Comparison of ENCODE assay signal across 7 mouse cellular contexts in the genomic region with DNA sequence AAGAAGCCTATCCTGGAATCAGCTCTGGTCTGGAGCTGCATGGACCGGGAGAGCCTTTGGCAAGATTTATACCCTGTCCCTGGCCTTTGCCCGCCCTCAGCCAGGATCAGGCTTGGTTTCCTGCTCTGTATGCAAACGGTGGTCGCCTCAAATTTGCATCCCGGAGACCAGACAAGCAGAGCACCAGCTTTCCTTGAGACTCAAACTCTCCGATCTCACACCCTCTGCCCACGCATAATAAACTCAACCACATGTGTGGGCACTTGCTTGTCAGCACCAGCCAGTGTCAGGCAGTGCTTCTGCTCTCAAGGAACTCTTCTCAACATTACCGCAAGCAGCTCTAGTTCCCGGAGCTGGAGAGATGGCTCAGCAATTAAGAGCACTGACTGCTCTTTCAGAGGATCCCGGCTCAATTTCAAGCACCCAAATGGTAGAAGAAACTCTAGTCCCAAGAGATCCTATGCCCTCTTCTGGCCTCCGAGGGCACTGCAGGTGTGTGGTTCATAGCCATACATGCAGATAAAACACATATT. TPM values are rescaled to one million over a fixed set of nuclear protein-coding genes. Genes with fewer than 3 reads are reported as not detected.
DNase-seq lines count a peak whose midpoint lies in the region; ATAC-seq lines count a peak whose summit lies in the region.

No protein-coding gene starts in this region.

- intact Hi-C loops in left cerebral cortex, postnatal 10 days (cut with DNase I), result no loop called here

- peaks cover 29% of the 10 kb centered on the region for H3K36me3 ChIP-seq in hindbrain, embryonic 10.5 days

- 8% methylated on average over 11 of the region's 11 CpGs for WGBS in hindbrain, embryonic 10.5 days

- ATAC-seq in megakaryocyte, adult 5-6 weeks (ENCODE audit: poor library complexity, severe bottlenecking), result peak; percentile 25

- DNase-seq in NIH3T3 (ENCODE audit: low read depth), result peak; percentile 79
- DNase-seq in cerebellum, adult 8-10 months, result peak; percentile 76
- peak; percentile 65 for DNase-seq in forelimb bud, embryonic 11.5 days (ENCODE audit: low read depth, low spot score)
- peak; percentile 78 for DNase-seq in hindbrain, embryonic 10.5 days (ENCODE audit: low spot score)
- DNase-seq in left cerebral cortex, postnatal 10 days (ENCODE audit: extremely low spot score in 1 of 2, low spot score in 2 of 2), result peak; percentile 36 to 70
- peak; percentile 54 for DNase-seq in right cerebral cortex, postnatal 14 days

- peak overlapping the region; percentile 88 for H3K27ac ChIP-seq in hindbrain, embryonic 10.5 days

- H3K4me1 ChIP-seq in hindbrain, embryonic 10.5 days (replicated peaks), result peaks cover 28% of the 10 kb centered on the region

- no peaks in the 10 kb centered on the region for H3K9me3 ChIP-seq in hindbrain, embryonic 10.5 days

- no peaks in the 10 kb centered on the region; the same call in 1 of the 2 replicates for H3K27me3 ChIP-seq in hindbrain, embryonic 10.5 days (ENCODE audit: insufficient read depth, poor library complexity, severe bottlenecking)

- H3K4me3 ChIP-seq in hindbrain, embryonic 10.5 days, result peak overlapping the region; percentile 60

RNA-seq across cellular contexts. Expression of gene Ctdsp1, which starts 6.7 kb away (rescaled TPM):
- polyA plus RNA-seq in hindbrain, embryonic 10.5 days (2016; fragmentation: Nextera tagmentation; extraction: Ambion mirVana), result 34.3 and 35.7 TPM in 2 replicates
- 10 to 100 TPM; 17.8 to 17.9 TPM for total RNA-seq in left cerebral cortex, postnatal 10 days (2021)
- total RNA-seq in megakaryocyte, adult 5-6 weeks (2015), result 130 and 145 TPM in 2 replicates
- 53.2 and 61.1 TPM in 2 replicates for total RNA-seq in megakaryocyte, adult 5-6 weeks (2017)

RNA-seq across cellular contexts. Expression of gene Vil1, which starts 11.2 kb away (rescaled TPM):
- polyA plus RNA-seq in hindbrain, embryonic 10.5 days (2016; fragmentation: Nextera tagmentation; extraction: Ambion mirVana), result 0.21 and 0.24 TPM in 2 replicates
- total RNA-seq in left cerebral cortex, postnatal 10 days (2021), result under 1 TPM; 0.89 to 0.92 TPM
- total RNA-seq in megakaryocyte, adult 5-6 weeks (2015), result not detected in 2 replicates
- not detected in 2 replicates for total RNA-seq in megakaryocyte, adult 5-6 weeks (2017)

RNA-seq across cellular contexts. Expression of gene Slc11a1, which starts 23.0 kb away (rescaled TPM):
- polyA plus RNA-seq in hindbrain, embryonic 10.5 days (2016; fragmentation: Nextera tagmentation; extraction: Ambion mirVana), result 1.8 and 3.0 TPM in 2 replicates
- total RNA-seq in left cerebral cortex, postnatal 10 days (2021), result 1 to 10 TPM; 1.9 to 2.7 TPM
- total RNA-seq in megakaryocyte, adult 5-6 weeks (2015), result 54.7 and 60.8 TPM in 2 replicates
- total RNA-seq in megakaryocyte, adult 5-6 weeks (2017), result 46.2 and 48.1 TPM in 2 replicates

RNA-seq across cellular contexts. Expression of gene Catip, which starts 36.1 kb away (rescaled TPM):
- 0.37 and 1.4 TPM in 2 replicates for polyA plus RNA-seq in hindbrain, embryonic 10.5 days (2016; fragmentation: Nextera tagmentation; extraction: Ambion mirVana)
- under 1 TPM; 0.41 to 0.45 TPM for total RNA-seq in left cerebral cortex, postnatal 10 days (2021)
- 0.07 TPM in 1 of 2 replicates, not detected in the other for total RNA-seq in megakaryocyte, adult 5-6 weeks (2015)
- 0.26 TPM in 1 of 2 replicates, not detected in the other for total RNA-seq in megakaryocyte, adult 5-6 weeks (2017)

Comparison
In these comparisons a context has a peak if more than half of its experiments do, and no peak if none do; other contexts are left out.
1. Peak in every context shown above with its lines: DNase-seq, ATAC-seq, H3K4me3 ChIP-seq and H3K27ac ChIP-seq.
2. RNA of gene Slc11a1, which starts 23.0 kb away (total RNA-seq): 46.2 to 60.8 TPM in megakaryocyte, adult 5-6 weeks; 1.9 to 2.7 TPM in left cerebral cortex, postnatal 10 days; every median in the first group is over 10 times any median in the second.